Mouse (Mus musculus): Measurements from ENCODE around the gene Elavl4. TPM values are rescaled to one million over a fixed set of nuclear protein-coding genes. Genes with fewer than 3 reads are reported as not detected.

The Elavl4 gene
- polyA plus RNA-seq, 2 experiments: 1.1 to 2.8 TPM

DNA sequence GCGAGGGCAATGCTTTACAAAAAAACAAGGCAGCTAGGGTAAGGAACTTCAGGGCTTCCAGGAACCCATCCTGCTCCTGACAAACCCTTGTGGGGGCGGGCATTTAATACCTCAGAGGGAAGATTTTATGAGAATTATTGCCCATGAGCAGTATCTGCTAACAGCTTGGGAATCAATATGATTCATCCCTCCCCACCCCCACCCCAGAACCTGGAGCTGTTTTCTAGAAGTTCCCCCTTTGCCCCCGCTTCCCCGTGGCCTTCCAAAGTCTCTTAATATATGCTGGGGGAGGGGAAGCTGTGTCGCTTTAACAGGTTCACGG lies 892 bp downstream of the Elavl4 start:
- DNase-seq (ENCODE audit: low spot score): peak; percentile 7

DNA sequence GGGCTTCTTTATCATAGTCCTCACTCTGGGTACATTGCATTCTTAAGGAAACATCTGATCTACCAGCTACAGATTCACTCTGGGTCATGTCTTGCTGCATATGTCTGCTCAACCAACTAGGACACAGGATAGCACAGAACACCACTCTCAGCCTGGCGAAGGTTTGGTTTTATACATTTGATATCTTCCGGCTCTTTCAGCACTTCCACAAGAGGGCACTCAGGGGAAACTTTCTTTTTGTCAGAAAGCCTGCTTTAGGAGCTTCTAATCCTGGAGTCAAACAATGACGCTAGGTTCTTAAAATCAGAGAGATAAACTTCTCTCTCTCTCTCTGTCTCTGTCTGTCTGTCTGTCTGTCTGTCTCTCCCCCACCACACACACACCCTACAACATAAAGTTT lies 27.8 kb downstream of the Elavl4 start:
- Histone ChIP-seq H3K36me3 (ENCODE audit: control insufficient read depth, insufficient read depth, low read length) (no peaks in the 10 kb centered on the region), H3K9ac (ENCODE audit: low read depth, low read length, severe bottlenecking) (no peak overlapping the region), H3K4me2 (replicated peaks; ENCODE audit: low read depth, low read length, severe bottlenecking) (no peak overlapping the region), H3K4me1 (ENCODE audit: control insufficient read depth, insufficient read depth, low read length) (no peaks in the 10 kb centered on the region), H3K4me3 (replicated peaks; ENCODE audit: low read length) (no peak overlapping the region), H3K27ac (replicated peaks; ENCODE audit: low read depth, low read length) (no peak overlapping the region), H3K27me3 (ENCODE audit: control insufficient read depth, insufficient read depth, low read length) (no peaks in the 10 kb centered on the region), H3K9me3 (ENCODE audit: control insufficient read depth, low read length) (no peaks in the 10 kb centered on the region)
- no peak for DNase-seq (ENCODE audit: low spot score)
- 61% methylated on average over 3 of the region's 3 CpGs for whole genome bisulfite sequencing
- no peak for TF ChIP-seq POLR2A (IDR thresholded peaks at IDR 0.05; ENCODE audit: borderline replicate concordance, extremely low read depth, insufficient read depth, insufficient read length)
- no peak for ATAC-seq (ENCODE audit: low FRiP score, low read depth)

More for the DNA sequence above, 892 bp downstream of the Elavl4 start:
- H3K9ac ChIP-seq (ENCODE audit: low read depth, low read length, severe bottlenecking): peak overlapping the region; percentile 82
- no peak overlapping the region for H3K27ac ChIP-seq (replicated peaks; ENCODE audit: low read depth, low read length)
- H3K4me2 ChIP-seq (replicated peaks; ENCODE audit: low read depth, low read length, severe bottlenecking): peak overlapping the region; percentile 80
- no peaks in the 10 kb centered on the region for H3K9me3 ChIP-seq (ENCODE audit: control insufficient read depth, low read length)
- peak overlapping the region; percentile 65 for H3K4me3 ChIP-seq (replicated peaks; ENCODE audit: low read length)
- no peaks in the 10 kb centered on the region for H3K4me1 ChIP-seq (ENCODE audit: control insufficient read depth, insufficient read depth, low read length)
- ATAC-seq (ENCODE audit: low FRiP score, low read depth): 0 out of 2 replicates have a peak, but pooled peaks have one; percentile 4
- H3K36me3 ChIP-seq (ENCODE audit: control insufficient read depth, insufficient read depth, low read length): no peaks in the 10 kb centered on the region
- WGBS: 7% methylated on average over 6 of the region's 6 CpGs
- no peak for TF ChIP-seq POLR2A (IDR thresholded peaks at IDR 0.05; ENCODE audit: borderline replicate concordance, extremely low read depth, insufficient read depth, insufficient read length)
- no peaks in the 10 kb centered on the region for H3K27me3 ChIP-seq (ENCODE audit: control insufficient read depth, insufficient read depth, low read length)

DNA sequence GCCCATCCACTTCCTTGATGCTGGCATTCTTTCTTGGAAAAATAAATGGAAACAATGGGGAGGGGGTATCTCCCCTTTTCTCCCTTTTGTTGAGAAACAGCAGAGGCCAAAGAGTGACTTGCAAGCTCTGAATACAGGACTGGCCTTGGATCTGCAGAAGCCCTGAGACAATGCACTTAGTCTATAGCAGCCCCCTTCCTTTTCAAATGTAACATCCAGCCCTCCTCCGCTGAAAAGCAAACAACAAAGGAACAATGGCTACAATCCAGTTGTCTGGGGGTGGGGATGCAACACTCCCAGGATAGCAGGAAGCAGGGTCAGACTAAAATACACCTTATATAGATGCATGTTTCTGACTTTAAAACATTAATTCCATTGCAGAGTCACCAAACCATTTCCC lies 39.6 kb downstream of the Elavl4 start:
- TF ChIP-seq POLR2A (IDR thresholded peaks at IDR 0.05; ENCODE audit: borderline replicate concordance, extremely low read depth, insufficient read depth, insufficient read length): no peak
- DNase-seq (ENCODE audit: low spot score) (no peak), ATAC-seq (ENCODE audit: low FRiP score, low read depth) (no peak)
- no peaks in the 10 kb centered on the region for H3K27me3 ChIP-seq (ENCODE audit: control insufficient read depth, insufficient read depth, low read length)
- H3K27ac ChIP-seq (replicated peaks; ENCODE audit: low read depth, low read length): no peak overlapping the region
- H3K9ac ChIP-seq (ENCODE audit: low read depth, low read length, severe bottlenecking): no peak overlapping the region
- H3K4me3 ChIP-seq (replicated peaks; ENCODE audit: low read length): no peak overlapping the region
- H3K4me1 ChIP-seq (ENCODE audit: control insufficient read depth, insufficient read depth, low read length): no peaks in the 10 kb centered on the region
- no peaks in the 10 kb centered on the region for H3K36me3 ChIP-seq (ENCODE audit: control insufficient read depth, insufficient read depth, low read length)
- 40% methylated on average over 1 of the region's 1 CpGs for WGBS
- H3K9me3 ChIP-seq (ENCODE audit: control insufficient read depth, low read length): no peaks in the 10 kb centered on the region
- H3K4me2 ChIP-seq (replicated peaks; ENCODE audit: low read depth, low read length, severe bottlenecking): no peak overlapping the region

DNA sequence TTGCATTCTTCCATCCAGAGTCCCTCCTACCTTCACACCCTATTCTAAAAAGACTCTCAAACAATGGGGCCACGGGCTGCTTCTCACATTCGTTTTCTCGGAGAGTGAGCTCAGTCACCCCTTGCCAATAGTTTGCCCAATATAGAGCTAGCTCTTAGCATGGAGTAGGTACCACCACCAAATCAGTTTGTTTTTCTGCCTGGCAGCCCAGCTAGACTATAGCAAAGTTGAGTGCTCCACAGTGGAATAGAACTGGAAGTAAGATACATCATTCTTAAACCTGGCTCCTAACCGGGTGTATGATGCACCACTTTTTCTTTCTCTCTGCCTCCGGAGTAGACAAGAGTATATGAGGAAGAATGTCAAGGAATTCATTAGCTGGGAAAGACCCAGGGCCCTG lies 44.7 kb downstream of the Elavl4 start:
- Histone ChIP-seq H3K9me3 (ENCODE audit: control insufficient read depth, low read length) (no peaks in the 10 kb centered on the region), H3K27ac (replicated peaks; ENCODE audit: low read depth, low read length) (no peak overlapping the region), H3K27me3 (ENCODE audit: control insufficient read depth, insufficient read depth, low read length) (no peaks in the 10 kb centered on the region), H3K4me2 (replicated peaks; ENCODE audit: low read depth, low read length, severe bottlenecking) (no peak overlapping the region), H3K4me1 (ENCODE audit: control insufficient read depth, insufficient read depth, low read length) (no peaks in the 10 kb centered on the region), H3K9ac (ENCODE audit: low read depth, low read length, severe bottlenecking) (no peak overlapping the region), H3K36me3 (ENCODE audit: control insufficient read depth, insufficient read depth, low read length) (no peaks in the 10 kb centered on the region), H3K4me3 (replicated peaks; ENCODE audit: low read length) (no peak overlapping the region)
- ATAC-seq (ENCODE audit: low FRiP score, low read depth): no peak
- no peak for TF ChIP-seq POLR2A (IDR thresholded peaks at IDR 0.05; ENCODE audit: borderline replicate concordance, extremely low read depth, insufficient read depth, insufficient read length)
- DNase-seq (ENCODE audit: low spot score): no peak
- 76% methylated on average over 5 of the region's 5 CpGs for WGBS

DNA sequence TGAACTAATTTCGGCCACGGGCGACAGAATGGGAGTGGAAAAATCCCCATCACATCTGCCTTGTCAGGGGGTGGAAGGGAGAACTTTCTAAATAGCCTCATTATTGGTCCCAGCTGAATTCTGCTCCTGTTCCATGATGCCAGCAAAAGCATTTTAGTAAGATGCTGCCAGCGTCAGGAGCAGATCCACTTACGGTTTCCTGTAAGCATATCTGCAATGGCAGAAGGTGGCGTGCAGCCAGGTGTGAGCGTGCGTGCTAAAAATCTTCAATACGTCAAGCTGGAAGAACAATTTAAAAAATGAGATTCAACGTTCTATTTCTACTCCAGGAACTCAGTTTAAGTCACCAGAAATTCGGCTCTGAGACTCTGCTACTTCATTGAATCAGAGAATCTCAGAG lies 45.1 kb downstream of the Elavl4 start:
- DNase-seq (ENCODE audit: low spot score) (no peak), ATAC-seq (ENCODE audit: low FRiP score, low read depth) (no peak)
- TF ChIP-seq POLR2A (IDR thresholded peaks at IDR 0.05; ENCODE audit: borderline replicate concordance, extremely low read depth, insufficient read depth, insufficient read length): no peak
- Histone ChIP-seq H3K36me3 (ENCODE audit: control insufficient read depth, insufficient read depth, low read length) (no peaks in the 10 kb centered on the region), H3K4me3 (replicated peaks; ENCODE audit: low read length) (no peak overlapping the region), H3K4me2 (replicated peaks; ENCODE audit: low read depth, low read length, severe bottlenecking) (no peak overlapping the region), H3K4me1 (ENCODE audit: control insufficient read depth, insufficient read depth, low read length) (no peaks in the 10 kb centered on the region), H3K9me3 (ENCODE audit: control insufficient read depth, low read length) (no peaks in the 10 kb centered on the region), H3K27me3 (ENCODE audit: control insufficient read depth, insufficient read depth, low read length) (no peaks in the 10 kb centered on the region), H3K9ac (ENCODE audit: low read depth, low read length, severe bottlenecking) (no peak overlapping the region), H3K27ac (replicated peaks; ENCODE audit: low read depth, low read length) (no peak overlapping the region)
- 61% methylated on average over 11 of the region's 11 CpGs for WGBS

DNA sequence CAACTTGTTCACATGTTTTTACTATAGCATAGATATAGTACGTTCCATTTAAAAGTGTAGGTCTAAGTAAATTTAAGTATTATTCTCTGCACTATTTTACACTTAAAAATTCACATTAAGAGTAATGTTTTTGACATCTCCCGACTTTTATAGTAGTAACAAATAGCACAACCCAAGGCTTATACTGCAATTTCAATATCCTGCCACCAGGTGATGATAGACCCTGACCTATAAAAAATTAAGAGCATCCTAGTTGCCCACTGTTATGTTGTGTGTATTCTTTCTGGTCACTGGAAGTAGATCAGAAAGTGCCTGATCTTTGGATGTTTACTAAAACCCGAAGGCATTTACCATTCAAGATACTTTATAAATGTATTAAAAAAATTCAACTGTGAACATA lies 55.9 kb downstream of the Elavl4 start:
- 79% methylated on average over 3 of the region's 3 CpGs for WGBS
- Histone ChIP-seq H3K27ac (replicated peaks; ENCODE audit: low read depth, low read length) (no peak overlapping the region), H3K27me3 (ENCODE audit: control insufficient read depth, insufficient read depth, low read length) (no peaks in the 10 kb centered on the region), H3K4me2 (replicated peaks; ENCODE audit: low read depth, low read length, severe bottlenecking) (no peak overlapping the region), H3K4me1 (ENCODE audit: control insufficient read depth, insufficient read depth, low read length) (no peaks in the 10 kb centered on the region), H3K9me3 (ENCODE audit: control insufficient read depth, low read length) (no peaks in the 10 kb centered on the region), H3K36me3 (ENCODE audit: control insufficient read depth, insufficient read depth, low read length) (no peaks in the 10 kb centered on the region), H3K9ac (ENCODE audit: low read depth, low read length, severe bottlenecking) (no peak overlapping the region), H3K4me3 (replicated peaks; ENCODE audit: low read length) (no peak overlapping the region)
- ATAC-seq (ENCODE audit: low FRiP score, low read depth) (no peak), DNase-seq (ENCODE audit: low spot score) (no peak)
- TF ChIP-seq POLR2A (IDR thresholded peaks at IDR 0.05; ENCODE audit: borderline replicate concordance, extremely low read depth, insufficient read depth, insufficient read length): no peak

Data from limb, embryonic 14.5 days (tissue).